Mouse (Mus musculus): ENCODE results near the gene Sorcs3. TPM values are rescaled to one million over a fixed set of nuclear protein-coding genes. Genes with fewer than 3 reads are reported as not detected.

The Sorcs3 gene
- polyA plus RNA-seq, 1 experiment from 2014 or later = 17.4 TPM

DNA sequence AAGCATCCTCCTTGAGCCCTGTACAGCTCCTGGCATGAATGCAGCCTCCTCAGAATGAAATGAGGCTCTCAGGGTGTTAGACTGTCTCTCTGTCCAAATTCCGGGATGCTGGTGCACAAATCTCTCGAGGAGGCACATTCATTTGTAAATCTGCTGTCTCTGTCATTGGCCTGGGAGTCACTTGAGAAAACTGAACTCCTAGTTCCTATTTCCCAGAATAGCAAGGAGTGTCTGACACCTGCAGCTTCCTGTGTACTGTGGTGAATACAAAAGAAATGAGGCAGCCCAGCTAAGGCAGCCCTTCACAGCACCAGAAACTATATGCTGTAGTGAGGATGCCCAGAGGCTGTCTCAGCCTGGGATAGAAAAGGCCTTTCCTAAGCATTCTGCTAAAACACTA is 444.1 kb downstream of the Sorcs3 start:
- no peak for ATAC-seq (ENCODE audit: low FRiP score)
- no peaks in the 10 kb centered on the region for H3K36me3 ChIP-seq
- H3K9me3 ChIP-seq (replicated peaks) = no peaks in the 10 kb centered on the region
- H3K27ac ChIP-seq (replicated peaks) = no peak overlapping the region
- no peaks in the 10 kb centered on the region for H3K27me3 ChIP-seq (replicated peaks)
- no peak overlapping the region for H3K4me2 ChIP-seq
- H3K4me3 ChIP-seq (replicated peaks) = no peak overlapping the region
- no peaks in the 10 kb centered on the region for H3K4me1 ChIP-seq
- WGBS = 56% methylated on average over 2 of the region's 2 CpGs
- H3K9ac ChIP-seq (replicated peaks) = no peak overlapping the region

- Histone ChIP-seq H3K27ac (replicated peaks) (no peak overlapping the region), H3K9ac (replicated peaks) (no peak overlapping the region), H3K27me3 (replicated peaks) (no peaks in the 10 kb centered on the region), H3K36me3 (no peaks in the 10 kb centered on the region), H3K9me3 (replicated peaks) (no peaks in the 10 kb centered on the region), H3K4me3 (replicated peaks) (no peak overlapping the region), H3K4me2 (no peak overlapping the region), H3K4me1 (no peaks in the 10 kb centered on the region)
- no peak for ATAC-seq (ENCODE audit: low FRiP score)
- 80% methylated on average over 6 of the region's 6 CpGs for WGBS
These were observed 445.8 kb downstream of the Sorcs3 start for GRCm38 (mm10) chr19:48651617-48652016.

GRCm38 (mm10) chr19:48660201-48660600 is 454.4 kb downstream of the Sorcs3 start:
- Histone ChIP-seq H3K4me3 (replicated peaks) (no peak overlapping the region), H3K27me3 (replicated peaks) (no peaks in the 10 kb centered on the region), H3K9ac (replicated peaks) (no peak overlapping the region), H3K9me3 (replicated peaks) (no peaks in the 10 kb centered on the region), H3K36me3 (no peaks in the 10 kb centered on the region), H3K27ac (replicated peaks) (no peak overlapping the region), H3K4me1 (no peaks in the 10 kb centered on the region), H3K4me2 (no peak overlapping the region)
- ATAC-seq (ENCODE audit: low FRiP score) = no peak
- WGBS = 40% methylated on average over 6 of the region's 6 CpGs

DNA sequence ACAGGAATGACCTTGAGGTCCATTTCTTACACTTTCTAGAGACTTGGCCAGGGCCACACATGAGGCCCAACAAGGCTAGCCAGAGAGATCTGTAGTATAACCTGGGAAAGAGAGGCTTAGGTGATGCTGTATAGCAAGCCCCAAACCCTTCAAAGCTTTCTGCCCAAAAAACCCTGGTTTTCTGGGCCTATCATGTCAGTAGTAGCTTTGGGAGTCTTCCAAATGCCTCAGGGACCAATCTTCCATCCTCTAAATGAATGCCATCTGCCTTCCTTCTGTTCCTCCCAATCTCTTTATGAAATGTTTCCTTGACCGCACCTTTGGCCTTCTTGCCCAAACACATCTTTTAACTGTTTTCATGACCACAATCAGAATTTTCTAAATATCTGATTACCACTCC is 474.1 kb downstream of the Sorcs3 start:
- ATAC-seq (ENCODE audit: low FRiP score) = no peak
- WGBS = 91% methylated on average over 1 of the region's 1 CpGs
- peaks cover 3% of the 10 kb centered on the region; the same call in 1 of the 2 replicates for H3K4me1 ChIP-seq
- no peak overlapping the region for H3K27ac ChIP-seq (replicated peaks)
- no peak overlapping the region for H3K9ac ChIP-seq (replicated peaks)
- no peak overlapping the region for H3K4me2 ChIP-seq
- no peak overlapping the region for H3K4me3 ChIP-seq (replicated peaks)
- no peaks in the 10 kb centered on the region for H3K27me3 ChIP-seq (replicated peaks)
- no peaks in the 10 kb centered on the region for H3K36me3 ChIP-seq
- H3K9me3 ChIP-seq (replicated peaks) = no peaks in the 10 kb centered on the region

DNA sequence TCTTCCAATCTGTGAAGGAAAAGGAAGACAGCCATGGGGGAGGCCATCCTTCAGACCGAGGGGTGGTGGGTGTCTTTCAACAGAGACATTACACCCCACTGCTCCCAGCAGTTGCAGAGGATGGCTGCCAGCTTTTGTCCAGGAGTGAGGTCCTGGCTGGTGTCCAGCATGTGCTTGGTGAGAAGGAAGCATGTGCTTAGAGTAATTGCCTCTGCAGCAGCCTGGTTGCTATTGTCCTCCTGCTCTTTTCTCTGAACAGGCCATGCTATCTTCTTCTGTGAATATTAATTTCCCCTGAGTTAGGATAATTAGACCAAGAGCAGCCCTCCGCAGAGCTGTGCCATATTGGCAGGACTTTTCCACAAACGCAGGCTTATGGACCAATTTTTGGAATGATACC is 476.7 kb downstream of the Sorcs3 start:
- no peak for ATAC-seq (ENCODE audit: low FRiP score)
- WGBS = 65% methylated on average over 3 of the region's 3 CpGs
- H3K9ac ChIP-seq (replicated peaks) = no peak overlapping the region

DNA sequence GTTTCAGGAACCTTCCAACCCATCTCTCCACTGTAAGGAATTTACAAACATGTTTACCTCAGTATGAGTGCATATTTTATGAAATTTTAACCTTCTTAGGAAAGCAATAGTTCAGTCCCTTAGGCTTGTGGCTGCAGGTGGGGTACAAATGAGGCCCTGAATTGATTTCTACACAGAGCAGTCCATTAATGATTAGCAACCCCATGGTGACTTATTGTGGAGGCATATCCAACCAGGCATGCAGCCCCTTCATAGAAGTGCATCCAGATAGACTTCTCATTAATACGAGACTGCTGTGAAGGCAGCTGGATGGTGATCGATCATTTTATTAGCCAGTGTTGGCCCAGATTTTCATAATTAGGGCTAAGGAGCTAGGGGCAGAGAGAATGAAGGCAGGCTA is 480.5 kb downstream of the Sorcs3 start:
- H3K27ac ChIP-seq (replicated peaks) = no peak overlapping the region
- no peaks in the 10 kb centered on the region for H3K27me3 ChIP-seq (replicated peaks)
- H3K4me1 ChIP-seq = peaks cover 3% of the 10 kb centered on the region; the same call in 1 of the 2 replicates
- no peak overlapping the region for H3K4me3 ChIP-seq (replicated peaks)
- ATAC-seq (ENCODE audit: low FRiP score) = no peak
- no peaks in the 10 kb centered on the region for H3K9me3 ChIP-seq (replicated peaks)
- WGBS = 39% methylated on average over 2 of the region's 2 CpGs
- H3K4me2 ChIP-seq = no peak overlapping the region
- H3K9ac ChIP-seq (replicated peaks) = no peak overlapping the region
- H3K36me3 ChIP-seq = no peaks in the 10 kb centered on the region

More for the DNA sequence above, 476.7 kb downstream of the Sorcs3 start:
- Histone ChIP-seq H3K4me1 (peaks cover 3% of the 10 kb centered on the region; the same call in 1 of the 2 replicates), H3K27me3 (replicated peaks) (no peaks in the 10 kb centered on the region), H3K4me2 (no peak overlapping the region), H3K27ac (replicated peaks) (no peak overlapping the region), H3K4me3 (replicated peaks) (no peak overlapping the region), H3K36me3 (no peaks in the 10 kb centered on the region), H3K9me3 (replicated peaks) (no peaks in the 10 kb centered on the region)

GRCm38 (mm10) chr19:48700111-48700658 is 494.4 kb downstream of the Sorcs3 start:
- H3K27ac ChIP-seq (replicated peaks) = no peak overlapping the region
- no peaks in the 10 kb centered on the region for H3K27me3 ChIP-seq (replicated peaks)
- no peaks in the 10 kb centered on the region for H3K4me1 ChIP-seq
- H3K36me3 ChIP-seq = no peaks in the 10 kb centered on the region
- H3K9ac ChIP-seq (replicated peaks) = no peak overlapping the region
- H3K4me3 ChIP-seq (replicated peaks) = no peak overlapping the region
- no peaks in the 10 kb centered on the region for H3K9me3 ChIP-seq (replicated peaks)
- no peak for ATAC-seq (ENCODE audit: low FRiP score)
- H3K4me2 ChIP-seq = no peak overlapping the region
- WGBS = 36% methylated on average over 6 of the region's 6 CpGs

- Histone ChIP-seq H3K9ac (replicated peaks) (no peak overlapping the region), H3K27me3 (replicated peaks) (no peaks in the 10 kb centered on the region), H3K4me2 (no peak overlapping the region), H3K4me1 (no peaks in the 10 kb centered on the region), H3K9me3 (replicated peaks) (no peaks in the 10 kb centered on the region), H3K27ac (replicated peaks) (no peak overlapping the region), H3K4me3 (replicated peaks) (no peak overlapping the region), H3K36me3 (no peaks in the 10 kb centered on the region)
- 95% methylated on average over 2 of the region's 2 CpGs for WGBS
- no peak for ATAC-seq (ENCODE audit: low FRiP score)
These were observed 497.9 kb downstream of the Sorcs3 start for GRCm38 (mm10) chr19:48703763-48704162.

GRCm38 (mm10) chr19:48706267-48706923 is 500.6 kb downstream of the Sorcs3 start:
- Histone ChIP-seq H3K9ac (replicated peaks) (no peak overlapping the region), H3K4me3 (replicated peaks) (no peak overlapping the region), H3K4me1 (no peaks in the 10 kb centered on the region), H3K9me3 (replicated peaks) (no peaks in the 10 kb centered on the region), H3K36me3 (no peaks in the 10 kb centered on the region), H3K4me2 (no peak overlapping the region), H3K27me3 (replicated peaks) (no peaks in the 10 kb centered on the region), H3K27ac (replicated peaks) (no peak overlapping the region)
- ATAC-seq (ENCODE audit: low FRiP score) = no peak
- WGBS = 28% methylated on average over 1 of the region's 1 CpGs

- Histone ChIP-seq H3K4me1 (no peaks in the 10 kb centered on the region), H3K27ac (replicated peaks) (no peak overlapping the region), H3K27me3 (replicated peaks) (no peaks in the 10 kb centered on the region), H3K9ac (replicated peaks) (no peak overlapping the region), H3K9me3 (replicated peaks) (no peaks in the 10 kb centered on the region), H3K36me3 (no peaks in the 10 kb centered on the region), H3K4me3 (replicated peaks) (no peak overlapping the region), H3K4me2 (no peak overlapping the region)
- no peak for ATAC-seq (ENCODE audit: low FRiP score)
- 95% methylated on average over 1 of the region's 1 CpGs for WGBS
These were observed 501.1 kb downstream of the Sorcs3 start for GRCm38 (mm10) chr19:48706924-48707320.

DNA sequence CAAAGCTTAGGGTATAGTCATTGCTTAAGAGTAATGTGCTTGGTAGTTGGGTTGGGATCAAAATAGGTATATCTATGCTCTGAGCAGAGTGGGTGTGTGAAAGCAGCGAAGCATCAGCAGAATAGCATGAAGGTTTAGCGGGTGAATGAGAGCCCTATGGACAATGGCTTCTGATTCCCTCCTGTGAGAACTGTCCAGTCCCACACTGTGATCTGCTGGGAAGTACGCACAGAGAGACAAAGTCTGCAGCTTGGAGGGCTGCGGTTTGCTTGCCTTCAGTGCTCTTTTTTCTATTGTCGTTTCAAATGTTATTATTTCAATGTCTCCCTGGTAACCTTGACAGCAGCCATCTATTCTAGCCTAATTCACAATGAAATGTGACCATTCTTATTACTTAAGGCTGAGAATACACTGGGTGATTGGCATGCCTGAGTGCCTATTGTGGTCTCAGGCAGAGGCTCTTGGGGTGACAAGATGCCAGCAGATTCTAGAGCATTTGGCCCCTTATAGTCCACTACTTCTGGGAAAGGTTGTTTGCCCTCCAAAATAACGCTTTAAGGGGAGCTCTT is 520.1 kb downstream of the Sorcs3 start:
- H3K27ac ChIP-seq (replicated peaks) = no peak overlapping the region
- no peaks in the 10 kb centered on the region for H3K9me3 ChIP-seq (replicated peaks)
- 21% methylated on average over 6 of the region's 6 CpGs for WGBS
- no peaks in the 10 kb centered on the region for H3K36me3 ChIP-seq
- ATAC-seq (ENCODE audit: low FRiP score) = no peak
- H3K27me3 ChIP-seq (replicated peaks) = no peaks in the 10 kb centered on the region
- H3K4me2 ChIP-seq = no peak overlapping the region
- H3K4me1 ChIP-seq = 0 out of 2 replicates have a peak, but pooled peaks cover 5% of the 10 kb centered on the region
- no peak overlapping the region for H3K9ac ChIP-seq (replicated peaks)
- H3K4me3 ChIP-seq (replicated peaks) = no peak overlapping the region

GRCm38 (mm10) chr19:48727048-48727447 is 521.2 kb downstream of the Sorcs3 start:
- Histone ChIP-seq H3K4me3 (replicated peaks) (no peak overlapping the region), H3K36me3 (no peaks in the 10 kb centered on the region), H3K27me3 (replicated peaks) (no peaks in the 10 kb centered on the region), H3K27ac (replicated peaks) (no peak overlapping the region), H3K9me3 (replicated peaks) (no peaks in the 10 kb centered on the region), H3K9ac (replicated peaks) (no peak overlapping the region), H3K4me1 (0 out of 2 replicates have a peak, but pooled peaks cover 5% of the 10 kb centered on the region), H3K4me2 (no peak overlapping the region)
- 69% methylated on average over 3 of the region's 3 CpGs for WGBS
- ATAC-seq (ENCODE audit: low FRiP score) = no peak

Measured in neural tube, embryonic 15.5 days (tissue).